In the genomic region with DNA sequence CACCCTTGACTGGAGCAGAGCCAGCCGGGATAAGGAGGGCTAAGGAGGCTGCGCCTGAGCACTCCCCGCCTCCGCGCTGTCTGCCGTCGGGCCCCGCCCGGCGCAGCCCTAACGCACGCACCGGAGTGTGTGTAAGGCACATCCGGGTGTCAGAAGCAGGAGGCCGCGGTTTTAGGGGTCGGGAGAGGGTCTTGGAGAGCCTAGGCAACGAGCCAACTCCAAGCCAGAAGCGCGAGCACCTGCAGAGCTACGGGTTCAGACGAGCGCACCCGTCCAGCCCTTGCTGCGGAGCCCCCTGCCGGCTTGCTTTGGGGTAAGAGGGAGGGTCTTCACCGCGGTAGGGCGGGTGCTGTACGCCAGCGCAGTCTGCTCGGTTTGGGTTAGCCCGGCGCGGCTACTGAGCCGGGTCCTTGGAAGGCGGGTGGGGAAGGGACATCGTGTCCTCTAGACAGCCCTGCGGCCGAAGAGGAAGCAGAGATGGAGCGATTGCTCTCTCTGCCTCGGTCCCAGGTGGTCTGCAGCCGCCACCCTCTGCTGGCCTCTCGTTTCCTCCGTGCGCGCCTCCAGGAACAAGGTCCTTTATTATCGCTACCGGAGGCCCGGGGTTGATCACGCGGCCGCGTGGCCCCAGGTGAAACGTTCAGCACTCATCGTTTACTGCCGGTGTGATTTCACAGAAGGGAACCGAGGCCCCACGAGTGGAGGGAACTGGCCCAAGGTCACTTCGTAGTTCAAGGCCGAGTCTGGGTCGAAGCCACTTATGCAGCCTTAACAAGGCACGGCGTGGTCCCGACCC, we compare ENCODE assay signal across 1 mouse cellular context.
TF ChIP-seq lines count a peak whose summit lies in the region.

No protein-coding gene starts in this region.

TF ChIP-seq in MEL, 35 proteins besides CTCF, POLR2A, EP300 and RAD21 (continued from another document):
- no peak for TF ChIP-seq GABPA (IDR thresholded peaks at IDR 0.05; ENCODE audit: low read depth, low read length)
- no peak for TF ChIP-seq MAFK (IDR thresholded peaks at IDR 0.05; ENCODE audit: borderline replicate concordance, low read depth, low read length)
- peak; percentile 65 for TF ChIP-seq HCFC1 (IDR thresholded peaks at IDR 0.05; ENCODE audit: low read depth, low read length)
- TF ChIP-seq MXI1 (IDR thresholded peaks at IDR 0.05; ENCODE audit: low read depth, low read length), result peak; percentile 68
- no peak; the same call in 1 of the 2 replicates for TF ChIP-seq TCF12 (IDR thresholded peaks at IDR 0.05; ENCODE audit: low read depth, low read length)
- no peak for TF ChIP-seq E2F4 (IDR thresholded peaks at IDR 0.05; ENCODE audit: borderline replicate concordance, low read depth, low read length)
- no peak for TF ChIP-seq SMC3 (IDR thresholded peaks at IDR 0.05; ENCODE audit: low read depth, low read length)
- 0 out of 2 replicates have a peak, but pooled peaks have one; percentile 2 for TF ChIP-seq ETS1 (IDR thresholded peaks at IDR 0.05; ENCODE audit: low read depth, low read length)
- no peak for TF ChIP-seq TBP (IDR thresholded peaks at IDR 0.05; ENCODE audit: low read depth, low read length)
- TF ChIP-seq NRF1 (IDR thresholded peaks at IDR 0.05; ENCODE audit: insufficient read depth, low read depth, low read length, poor library complexity, severe bottlenecking), result peak; percentile 73
TF ChIP-seq in MEL: peak in this region for 12.
